Mouse (Mus musculus): Measurements from ENCODE around the gene Scn4a.

Scn4a gene

DNA sequence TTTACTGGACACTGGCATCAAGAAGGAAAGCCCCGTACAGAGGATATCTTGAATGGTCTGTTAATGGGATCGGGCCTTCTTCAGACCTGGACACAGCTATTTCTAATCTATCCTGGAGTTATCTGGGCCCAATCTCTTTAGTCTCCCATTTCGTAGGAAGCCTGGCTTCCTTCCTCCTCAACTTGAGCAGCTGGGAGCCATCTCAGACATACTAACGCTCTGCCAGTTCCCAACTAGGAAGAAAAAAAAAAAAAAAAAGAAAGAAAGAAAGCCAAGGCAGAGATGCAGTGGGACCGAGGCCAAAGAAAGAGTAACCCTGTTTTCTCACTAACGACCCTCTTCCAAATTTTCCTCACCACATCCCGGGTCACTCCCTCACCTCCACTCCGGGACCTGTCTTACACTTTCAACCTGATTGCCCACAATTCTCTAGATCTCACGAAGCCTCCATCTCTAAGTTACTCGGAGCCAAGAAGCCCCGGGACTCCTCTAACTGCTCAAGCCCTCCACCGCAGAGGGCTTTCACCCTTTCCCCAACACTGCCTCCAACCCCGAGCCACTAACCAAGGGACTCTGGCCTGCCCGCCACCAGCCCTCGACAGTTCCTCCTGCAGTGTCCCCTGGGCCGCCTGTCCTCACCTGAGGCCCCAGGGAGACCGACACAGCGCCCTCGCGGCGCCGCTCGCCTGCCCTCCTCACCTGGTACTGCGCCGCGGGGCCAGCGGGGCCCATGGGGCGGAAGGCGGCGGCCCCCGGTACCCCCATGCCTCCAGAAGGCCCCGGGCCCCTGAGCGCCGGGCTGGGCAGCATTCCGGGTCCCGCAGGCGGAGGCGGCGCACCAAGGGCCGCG lies 81.1 kb downstream of the Scn4a start:
- DNase-seq (ENCODE audit: low spot score): no peak

DNA sequence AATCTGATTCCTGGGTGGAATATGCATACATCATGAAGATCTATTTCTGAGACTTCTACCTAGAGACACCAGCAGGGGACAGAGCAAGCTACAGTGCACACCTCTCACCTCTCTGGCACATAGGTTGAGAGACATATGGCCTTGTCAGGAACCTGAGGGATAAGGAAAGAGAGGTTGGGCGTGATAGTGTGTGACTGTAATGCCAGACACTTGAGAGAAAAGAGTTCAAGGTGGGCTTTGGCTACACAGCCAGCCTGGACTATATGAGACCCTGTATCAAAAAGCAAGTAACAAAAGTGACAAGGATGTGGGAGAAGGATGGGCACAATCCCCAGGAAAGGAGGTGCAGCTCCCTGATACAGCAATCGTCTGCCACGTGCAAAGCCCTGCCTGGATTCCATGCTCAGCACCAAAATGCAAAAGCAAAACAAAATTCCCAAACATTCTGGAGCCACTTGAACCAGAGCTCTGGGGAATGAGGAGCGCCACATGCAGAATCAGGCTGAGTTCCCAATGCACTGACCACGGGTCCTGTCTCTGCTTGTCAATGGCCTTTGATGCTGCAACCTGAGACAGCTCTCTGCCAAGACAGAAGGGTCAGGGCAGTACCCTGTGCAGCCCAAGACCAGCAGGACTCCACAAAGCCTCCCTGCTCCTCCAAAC lies 81.8 kb downstream of the Scn4a start:
- DNase-seq (ENCODE audit: low spot score): no peak

DNA sequence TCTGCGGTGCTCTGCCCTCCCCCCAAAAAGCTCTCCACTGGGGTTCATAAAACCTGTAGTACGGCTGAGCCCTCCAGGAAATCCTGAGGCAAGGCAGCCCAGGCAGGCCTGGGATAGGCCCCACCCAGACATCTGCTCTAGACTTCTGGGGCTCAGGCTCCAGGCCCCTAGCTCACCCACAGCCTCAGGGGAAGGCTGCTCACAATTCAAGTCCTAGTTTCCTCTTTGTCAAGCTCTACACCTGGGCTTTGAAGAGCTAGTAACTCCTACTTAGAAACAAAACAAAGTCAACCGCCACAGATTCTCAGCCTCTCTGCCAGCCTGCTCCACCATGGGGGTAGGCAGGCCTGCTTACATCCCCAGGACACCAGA lies 84.0 kb downstream of the Scn4a start:
- no peak for DNase-seq (ENCODE audit: low spot score)

Measured in layer of hippocampus, adult 9-10 months (tissue).